Mouse (Mus musculus): ENCODE measurements around the gene Gm49450. TPM values are rescaled to one million over a fixed set of nuclear protein-coding genes. Genes with fewer than 3 reads are reported as not detected.
"Not testable (repeated sequence)": the region's sequence is repeated elsewhere in the genome, so short reads cannot be mapped to it uniquely, and the experiment has no call there.

Gm49450 gene
- polyA plus RNA-seq, 1 experiment from 2014 or later = not detected

GRCm38 (mm10) chr15:98941539-98941938 lies 11.8 kb downstream of the Gm49450 start:
- no peak overlapping the region for H3K4me2 ChIP-seq (ENCODE audit: low read depth)
- no peaks in the 10 kb centered on the region for H3K36me3 ChIP-seq (ENCODE audit: control insufficient read depth, insufficient read depth, low read length)
- H3K27me3 ChIP-seq (ENCODE audit: control insufficient read depth, insufficient read depth, low read length) = no peaks in the 10 kb centered on the region
- H3K4me1 ChIP-seq (ENCODE audit: control insufficient read depth, insufficient read depth, low read length) = no peaks in the 10 kb centered on the region
- no peak overlapping the region for H3K4me3 ChIP-seq (ENCODE audit: low read depth, low read length)
- H3K9ac ChIP-seq (ENCODE audit: low read length) = no peak overlapping the region
- ATAC-seq (ENCODE audit: insufficient read depth, low FRiP score, low TSS enrichment) (no peak), DNase-seq (ENCODE audit: low spot score) (no peak)
- H3K27ac ChIP-seq (ENCODE audit: low read depth, low read length) = no peak overlapping the region
- H3K9me3 ChIP-seq (ENCODE audit: control insufficient read depth, low read length) = no peaks in the 10 kb centered on the region
- WGBS = 79% methylated on average over 2 of the region's 2 CpGs

- Histone ChIP-seq H3K36me3 (ENCODE audit: control insufficient read depth, insufficient read depth, low read length) (no peaks in the 10 kb centered on the region), H3K27ac (ENCODE audit: low read depth, low read length) (no peak overlapping the region), H3K4me2 (ENCODE audit: low read depth) (no peak overlapping the region), H3K4me3 (ENCODE audit: low read depth, low read length) (no peak overlapping the region), H3K9ac (ENCODE audit: low read length) (no peak overlapping the region), H3K4me1 (ENCODE audit: control insufficient read depth, insufficient read depth, low read length) (no peaks in the 10 kb centered on the region), H3K27me3 (ENCODE audit: control insufficient read depth, insufficient read depth, low read length) (no peaks in the 10 kb centered on the region), H3K9me3 (ENCODE audit: control insufficient read depth, low read length) (no peaks in the 10 kb centered on the region)
- 76% methylated on average over 10 of the region's 10 CpGs for WGBS
- no peak for DNase-seq (ENCODE audit: low spot score)
- ATAC-seq (ENCODE audit: insufficient read depth, low FRiP score, low TSS enrichment) = no peak
These were observed 12.5 kb downstream of the Gm49450 start for GRCm38 (mm10) chr15:98940816-98941215.

- DNase-seq (ENCODE audit: low spot score) = peak; percentile 95
- peak; percentile 89 for ATAC-seq (ENCODE audit: insufficient read depth, low FRiP score, low TSS enrichment)
- Histone ChIP-seq H3K27me3 (ENCODE audit: control insufficient read depth, insufficient read depth, low read length) (no peaks in the 10 kb centered on the region), H3K9me3 (ENCODE audit: control insufficient read depth, low read length) (no peaks in the 10 kb centered on the region), H3K9ac (ENCODE audit: low read length) (peak within 1 kb of the TSS; percentile 93), H3K27ac (ENCODE audit: low read depth, low read length) (peak within 1 kb of the TSS; percentile 96), H3K4me2 (ENCODE audit: low read depth) (peak within 1 kb of the TSS; percentile 94), H3K4me1 (ENCODE audit: control insufficient read depth, insufficient read depth, low read length) (peaks cover 9% of the 10 kb centered on the region), H3K4me3 (ENCODE audit: low read depth, low read length) (peak within 1 kb of the TSS; percentile 74), H3K36me3 (ENCODE audit: control insufficient read depth, insufficient read depth, low read length) (no peaks in the 10 kb centered on the region)
- WGBS = under 1% methylated on average over 57 of the region's 58 CpGs
These were observed 19.0 kb downstream of the Gm49450 start, which contains the start of gene Tuba1b for GRCm38 (mm10) chr15:98934217-98934839. Gene Tuba1b (minus strand): TSS chr15:98934565.

GRCm38 (mm10) chr15:98933833-98934216 lies 19.5 kb downstream of the Gm49450 start:
- peak; percentile 82 for ATAC-seq (ENCODE audit: insufficient read depth, low FRiP score, low TSS enrichment)
- Histone ChIP-seq H3K36me3 (ENCODE audit: control insufficient read depth, insufficient read depth, low read length) (no peaks in the 10 kb centered on the region), H3K9me3 (ENCODE audit: control insufficient read depth, low read length) (no peaks in the 10 kb centered on the region), H3K9ac (ENCODE audit: low read length) (peak overlapping the region; percentile 93), H3K27me3 (ENCODE audit: control insufficient read depth, insufficient read depth, low read length) (no peaks in the 10 kb centered on the region), H3K4me3 (ENCODE audit: low read depth, low read length) (peak overlapping the region; percentile 74), H3K4me1 (ENCODE audit: control insufficient read depth, insufficient read depth, low read length) (peaks cover 9% of the 10 kb centered on the region), H3K4me2 (ENCODE audit: low read depth) (peak overlapping the region; percentile 94), H3K27ac (ENCODE audit: low read depth, low read length) (peak overlapping the region; percentile 96)
- under 1% methylated on average over 35 of the region's 35 CpGs for WGBS
- peak; percentile 99 for DNase-seq (ENCODE audit: low spot score)

GRCm38 (mm10) chr15:98933004-98933671 lies 20.2 kb downstream of the Gm49450 start:
- peak overlapping the region; percentile 74 for H3K4me3 ChIP-seq (ENCODE audit: low read depth, low read length)
- H3K9ac ChIP-seq (ENCODE audit: low read length) = peak overlapping the region; percentile 93
- not testable (repeated sequence) for H3K27me3 ChIP-seq (ENCODE audit: control insufficient read depth, insufficient read depth, low read length); H3K9me3 ChIP-seq (ENCODE audit: control insufficient read depth, low read length); ATAC-seq (ENCODE audit: insufficient read depth, low FRiP score, low TSS enrichment); H3K36me3 ChIP-seq (ENCODE audit: control insufficient read depth, insufficient read depth, low read length); DNase-seq (ENCODE audit: low spot score); H3K27ac ChIP-seq (ENCODE audit: low read depth, low read length); H3K4me1 ChIP-seq (ENCODE audit: control insufficient read depth, insufficient read depth, low read length)
- 19% methylated on average over 7 of the region's 9 CpGs for WGBS
- H3K4me2 ChIP-seq (ENCODE audit: low read depth) = peak overlapping the region; percentile 94

GRCm38 (mm10) chr15:98930998-98931397 lies 22.4 kb downstream of the Gm49450 start:
- H3K9me3 ChIP-seq (ENCODE audit: control insufficient read depth, low read length) = no peaks in the 10 kb centered on the region
- DNase-seq (ENCODE audit: low spot score) (no peak), ATAC-seq (ENCODE audit: insufficient read depth, low FRiP score, low TSS enrichment) (no peak)
- no peak overlapping the region for H3K4me2 ChIP-seq (ENCODE audit: low read depth)
- H3K27ac ChIP-seq (ENCODE audit: low read depth, low read length) = no peak overlapping the region
- no peaks in the 10 kb centered on the region for H3K36me3 ChIP-seq (ENCODE audit: control insufficient read depth, insufficient read depth, low read length)
- 83% methylated on average over 3 of the region's 3 CpGs for WGBS
- H3K9ac ChIP-seq (ENCODE audit: low read length) = no peak overlapping the region
- H3K4me1 ChIP-seq (ENCODE audit: control insufficient read depth, insufficient read depth, low read length) = peaks cover 9% of the 10 kb centered on the region
- no peaks in the 10 kb centered on the region for H3K27me3 ChIP-seq (ENCODE audit: control insufficient read depth, insufficient read depth, low read length)
- H3K4me3 ChIP-seq (ENCODE audit: low read depth, low read length) = no peak overlapping the region

- Histone ChIP-seq H3K27ac (ENCODE audit: low read depth, low read length) (0 out of 2 replicates have a peak overlapping the region, but pooled peaks have one; percentile 20), H3K4me1 (ENCODE audit: control insufficient read depth, insufficient read depth, low read length) (peaks cover 4% of the 10 kb centered on the region; the same call in 1 of the 2 replicates), H3K4me2 (ENCODE audit: low read depth) (no peak overlapping the region), H3K36me3 (ENCODE audit: control insufficient read depth, insufficient read depth, low read length) (no peaks in the 10 kb centered on the region), H3K9ac (ENCODE audit: low read length) (no peak overlapping the region), H3K9me3 (ENCODE audit: control insufficient read depth, low read length) (no peaks in the 10 kb centered on the region), H3K27me3 (ENCODE audit: control insufficient read depth, insufficient read depth, low read length) (no peaks in the 10 kb centered on the region), H3K4me3 (ENCODE audit: low read depth, low read length) (no peak overlapping the region)
- 63% methylated on average over 8 of the region's 8 CpGs for WGBS
- ATAC-seq (ENCODE audit: insufficient read depth, low FRiP score, low TSS enrichment) = no peak
- no peak for DNase-seq (ENCODE audit: low spot score)
These were observed 23.2 kb downstream of the Gm49450 start for GRCm38 (mm10) chr15:98930017-98930734.

GRCm38 (mm10) chr15:98928598-98929240 lies 24.6 kb downstream of the Gm49450 start:
- DNase-seq (ENCODE audit: low spot score) = peak; percentile 77
- no peak overlapping the region for H3K4me2 ChIP-seq (ENCODE audit: low read depth)
- no peak for ATAC-seq (ENCODE audit: insufficient read depth, low FRiP score, low TSS enrichment)
- peaks cover 3% of the 10 kb centered on the region; the same call in 1 of the 2 replicates for H3K4me1 ChIP-seq (ENCODE audit: control insufficient read depth, insufficient read depth, low read length)
- no peak overlapping the region for H3K4me3 ChIP-seq (ENCODE audit: low read depth, low read length)
- WGBS = 18% methylated on average over 13 of the region's 13 CpGs
- H3K27me3 ChIP-seq (ENCODE audit: control insufficient read depth, insufficient read depth, low read length) = no peaks in the 10 kb centered on the region
- H3K9ac ChIP-seq (ENCODE audit: low read length) = no peak overlapping the region
- no peaks in the 10 kb centered on the region for H3K36me3 ChIP-seq (ENCODE audit: control insufficient read depth, insufficient read depth, low read length)
- no peaks in the 10 kb centered on the region for H3K9me3 ChIP-seq (ENCODE audit: control insufficient read depth, low read length)
- no peak overlapping the region for H3K27ac ChIP-seq (ENCODE audit: low read depth, low read length)
